Mouse (Mus musculus) MEL-GATA-1-ER (cell line): ENCODE data around the gene Zfp618.

ENCODE experiments used
- DNase-seq: peaks from one replicate; pipeline ENCODE4 v3.0.0-alpha.2; 2012; ENCODE audit warnings: low read depth; ENCODE audit errors: extremely low read depth

The Zfp618 gene

GRCm38 (mm10) chr4:63064911-63065310, 99.5 kb downstream of the Zfp618 start:
- DNase-seq = no peak

GRCm38 (mm10) chr4:63066796-63067195, 101.4 kb downstream of the Zfp618 start:
- no peak for DNase-seq

GRCm38 (mm10) chr4:63067822-63068221, 102.4 kb downstream of the Zfp618 start:
- DNase-seq = no peak

DNA sequence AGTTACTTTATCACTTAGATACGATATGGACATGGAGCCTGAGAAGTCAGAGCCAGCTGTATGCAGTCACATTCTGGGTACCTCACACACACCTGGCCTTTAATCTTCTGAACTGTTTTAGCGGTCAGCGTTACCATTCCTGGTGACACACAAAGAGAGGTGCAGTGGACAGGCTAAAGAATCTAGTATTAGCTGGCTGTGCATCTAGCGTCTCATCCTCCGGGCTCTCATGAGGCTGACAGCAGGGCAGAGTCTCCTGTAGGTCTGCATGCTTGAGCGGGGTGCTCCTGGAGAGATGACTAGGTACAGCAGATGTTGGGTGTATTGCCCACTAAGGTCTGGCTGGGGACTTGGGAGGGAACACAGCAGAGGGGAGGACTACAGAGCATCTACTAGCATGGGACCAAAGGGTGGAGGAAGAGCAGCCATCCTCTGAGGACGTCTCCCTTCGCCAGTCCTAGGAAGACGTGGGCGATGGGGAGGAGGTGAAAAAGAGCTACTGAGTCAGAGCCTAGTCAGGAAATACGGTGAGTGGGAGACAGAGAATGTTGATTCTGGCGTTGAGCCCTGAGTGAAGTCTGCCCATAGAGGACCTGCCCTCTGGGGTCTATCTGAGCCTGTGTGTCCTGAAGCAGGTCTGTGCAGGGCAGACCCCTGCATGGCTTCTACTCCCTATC, 103.3 kb downstream of the Zfp618 start:
- DNase-seq = no peak

- DNase-seq = no peak
Measured at GRCm38 (mm10) chr4:63071413-63072260, 106.3 kb downstream of the Zfp618 start.

GRCm38 (mm10) chr4:63073139-63073538, 107.8 kb downstream of the Zfp618 start:
- DNase-seq = no peak

DNA sequence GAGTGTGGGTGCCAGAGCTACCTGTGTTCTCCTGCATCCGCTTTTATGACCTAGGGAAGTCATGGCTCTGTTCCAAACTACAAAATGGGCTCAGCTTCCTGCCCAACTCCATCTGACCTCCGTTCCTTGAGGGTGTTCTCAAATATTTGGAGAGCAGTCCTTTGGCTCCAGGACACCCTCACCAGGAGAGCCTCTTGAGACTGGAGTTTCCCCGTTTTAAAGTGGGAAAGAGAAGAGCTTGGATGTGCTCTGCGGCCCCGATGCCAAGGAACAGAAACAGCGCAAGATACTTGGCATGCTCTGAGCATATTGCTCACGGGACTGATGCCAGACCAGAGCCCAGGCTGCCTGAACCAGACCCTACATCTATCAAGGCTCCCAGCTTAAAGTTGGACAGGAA, 113.8 kb downstream of the Zfp618 start:
- no peak for DNase-seq

DNA sequence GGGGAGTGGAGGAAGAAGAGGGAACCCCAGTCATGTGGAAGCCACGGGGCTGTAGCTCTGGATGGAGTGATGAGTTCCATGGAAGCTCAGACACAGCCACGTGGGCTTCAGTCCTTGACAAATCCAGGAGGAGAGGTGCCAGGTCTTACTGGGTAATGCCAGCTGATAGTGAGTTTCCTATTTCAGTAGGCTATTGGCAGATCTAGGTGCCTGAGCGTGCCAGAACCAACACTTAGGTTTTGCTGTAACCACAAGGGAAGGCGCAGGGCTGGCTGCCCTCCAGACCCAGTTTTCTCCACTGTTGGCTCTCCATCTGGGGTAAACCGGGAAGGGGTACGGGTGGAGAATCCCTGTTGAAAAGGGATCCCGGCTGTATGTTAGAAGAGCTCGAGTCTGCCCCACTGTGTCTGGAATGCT, 119.1 kb downstream of the Zfp618 start:
- DNase-seq = no peak

DNA sequence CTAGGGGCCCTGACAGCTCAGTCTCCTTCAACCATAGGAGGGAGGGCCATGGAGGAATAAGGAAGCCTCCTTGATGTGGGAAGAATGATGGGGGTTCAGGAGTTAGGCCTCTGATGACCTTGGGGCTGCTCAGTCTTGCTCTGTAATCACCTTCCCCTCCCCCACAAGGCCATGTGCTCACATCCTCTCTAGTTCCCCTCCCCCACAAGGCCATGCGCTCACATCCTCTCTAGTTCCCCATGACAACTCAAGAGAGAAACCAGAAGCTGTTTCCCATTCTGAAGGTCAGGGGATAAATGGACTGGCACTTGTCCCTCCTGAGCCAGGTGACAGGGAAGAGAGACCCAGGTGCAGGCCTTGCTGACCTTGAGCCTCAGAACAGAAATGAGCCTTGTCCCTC, 124.1 kb downstream of the Zfp618 start:
- no peak for DNase-seq

DNA sequence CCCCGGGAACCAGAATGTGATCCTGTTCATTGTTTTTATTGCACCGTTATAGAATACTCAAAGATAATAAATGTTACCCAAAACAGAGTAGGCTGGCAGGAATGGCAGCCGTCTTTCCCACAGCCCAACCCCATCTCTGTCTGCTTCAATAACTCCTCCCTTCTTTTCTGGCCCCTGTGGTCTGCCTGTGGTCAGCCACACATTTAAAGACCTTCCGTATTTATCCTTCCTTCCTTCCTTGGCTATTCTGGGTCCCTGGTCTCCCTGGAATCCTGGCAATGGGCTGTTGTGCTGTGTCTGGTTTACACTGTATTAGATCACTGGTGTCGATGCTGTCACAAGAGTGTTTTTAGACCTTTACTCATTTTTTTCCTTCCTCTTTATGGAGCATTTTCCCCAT, 125.8 kb downstream of the Zfp618 start:
- DNase-seq = no peak

- no peak for DNase-seq
Measured at GRCm38 (mm10) chr4:63097603-63098002, 132.2 kb downstream of the Zfp618 start.

- no peak for DNase-seq
Measured at GRCm38 (mm10) chr4:63100478-63100877, 135.1 kb downstream of the Zfp618 start.

DNA sequence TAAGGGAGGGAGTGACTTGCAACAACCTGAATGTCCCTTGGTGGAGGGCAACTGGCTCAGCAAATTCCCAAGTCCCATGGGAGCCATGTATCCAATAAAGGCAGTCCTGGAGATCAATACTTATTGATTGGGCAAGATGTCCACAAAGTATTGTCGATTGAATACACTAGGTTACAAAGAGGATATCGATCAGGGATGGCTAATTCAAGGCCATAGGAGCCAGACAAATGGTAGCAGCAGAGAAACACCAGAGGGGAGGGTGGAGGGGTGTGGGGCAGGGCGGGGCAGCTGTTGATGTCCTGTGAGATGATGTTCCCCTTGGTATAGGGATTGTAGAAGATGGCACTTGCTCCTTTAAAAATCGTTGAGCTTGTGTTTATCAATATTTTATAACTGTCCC, 136.7 kb downstream of the Zfp618 start:
- DNase-seq = no peak

- DNase-seq = no peak
Measured at GRCm38 (mm10) chr4:63105651-63106050, 140.3 kb downstream of the Zfp618 start.

DNA sequence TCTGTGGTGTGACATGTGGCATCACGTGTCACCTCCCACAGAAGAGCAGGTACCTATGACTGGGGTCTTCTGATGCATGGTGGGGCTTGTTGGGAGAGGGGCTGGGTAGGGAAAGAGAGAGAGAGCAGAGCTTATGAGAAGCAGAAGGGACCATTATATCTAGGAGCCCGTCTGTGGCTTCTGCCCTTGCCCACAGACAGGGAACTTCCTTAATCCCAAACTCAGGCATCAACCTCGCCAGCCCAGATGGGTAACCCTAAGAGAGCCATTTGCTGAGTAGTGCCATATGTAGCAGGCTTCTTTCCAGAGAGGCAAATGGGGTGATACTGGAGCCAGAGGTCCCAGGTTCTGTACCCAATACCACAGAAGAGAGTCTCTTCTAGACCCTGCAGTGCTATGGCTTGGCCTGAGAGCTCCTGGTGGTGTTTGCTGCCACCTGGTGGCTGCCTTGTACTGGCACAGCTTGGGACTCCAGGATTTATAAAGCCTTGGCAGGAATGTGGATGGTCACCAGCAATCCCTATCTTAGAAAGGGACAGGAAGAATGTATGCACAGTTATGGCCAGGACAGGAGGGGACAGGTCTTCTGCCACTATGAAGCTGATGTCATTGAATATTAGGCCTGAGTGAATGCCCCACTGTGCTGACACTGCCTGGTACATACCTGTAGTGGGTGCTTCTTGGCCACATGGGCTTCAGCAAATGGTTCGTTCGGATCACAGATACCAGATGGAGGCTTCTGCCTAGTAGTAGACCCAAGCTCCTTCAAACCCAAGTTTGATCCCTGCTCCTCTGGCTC, 153.5 kb downstream of the Zfp618 start:
- DNase-seq = no peak

GRCm38 (mm10) chr4:63124861-63125466, 159.6 kb downstream of the Zfp618 start:
- DNase-seq = no peak

GRCm38 (mm10) chr4:63129891-63130624, 164.7 kb downstream of the Zfp618 start:
- DNase-seq = no peak

- no peak for DNase-seq
Measured at GRCm38 (mm10) chr4:63147268-63147667, 181.9 kb downstream of the Zfp618 start.

- no peak for DNase-seq
Measured at GRCm38 (mm10) chr4:63151127-63151526, 185.8 kb downstream of the Zfp618 start.

DNA sequence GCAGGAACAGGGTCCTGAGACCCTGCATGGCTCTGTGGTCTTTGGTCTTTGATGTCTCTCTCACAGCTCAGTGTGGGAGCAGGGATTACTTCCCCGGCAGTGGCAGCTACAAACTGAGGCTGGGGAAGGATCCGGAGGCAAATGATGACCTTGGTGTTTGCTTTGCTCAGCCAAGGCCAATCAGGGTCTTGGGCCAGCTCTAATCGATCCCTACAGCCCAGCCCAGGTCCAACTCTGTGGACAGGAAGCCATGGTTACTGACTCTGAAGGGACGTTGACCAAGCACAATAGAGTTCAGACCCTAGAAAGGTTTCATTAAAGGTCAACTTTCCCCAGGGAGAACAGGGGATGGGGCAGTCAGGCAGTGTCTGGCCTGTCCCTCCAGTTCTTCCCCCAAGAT, 188.7 kb downstream of the Zfp618 start:
- DNase-seq = no peak

DNA sequence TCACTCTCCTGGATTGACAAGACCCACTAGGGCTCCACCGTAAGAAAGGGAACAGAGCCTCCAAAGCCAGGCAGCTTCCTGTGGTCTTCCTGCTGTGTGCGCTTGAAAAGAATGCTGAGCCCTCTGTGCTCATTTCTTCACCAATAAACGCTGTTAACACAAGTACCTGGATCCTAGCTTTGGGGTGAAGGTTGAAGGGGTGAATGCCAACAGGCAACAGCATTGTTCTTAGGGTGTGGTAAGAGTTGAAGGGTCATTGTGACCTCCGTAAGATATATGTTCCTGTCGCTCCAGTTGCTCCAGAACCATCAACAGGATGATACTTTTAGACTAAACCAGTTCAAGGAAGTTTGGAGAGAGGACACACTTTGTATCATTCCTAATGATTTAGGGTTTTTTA, 189.3 kb downstream of the Zfp618 start, which contains the start of gene Ambp:
Gene Ambp, minus strand, starts transcription at position 101 of the 400 bp plus-strand sequence.
- DNase-seq = no peak
